Mouse (Mus musculus) brain, adult 2 months (tissue): ENCODE results near the gene Trim38.
A peak's percentile ranks its signal among the peaks of the same experiment; 100 is the strongest.

Source experiments
- DNase-seq: peaks from one replicate; pipeline ENCODE4 v3.0.0; 2011; ENCODE audit warnings: low read depth, low spot score

Trim38 gene

GRCm38 (mm10) chr13:23761871-23762821, 7.6 kb upstream of the Trim38 start, which contains the start of gene Hist1h3a:
Gene Hist1h3a, minus strand, starts transcription at chr13:23762386.
- DNase-seq: peak; percentile 95

- no peak for DNase-seq
These were observed 6.5 kb upstream of the Trim38 start for GRCm38 (mm10) chr13:23763242-23763585.

- peak; percentile 96 for DNase-seq
These were observed 6.0 kb upstream of the Trim38 start, which contains the start of gene Hist1h1a for GRCm38 (mm10) chr13:23763586-23764323. Gene Hist1h1a, plus strand, starts transcription at chr13:23763666.

- no peak for DNase-seq
These were observed 5.2 kb upstream of the Trim38 start for GRCm38 (mm10) chr13:23764324-23765171.

DNA sequence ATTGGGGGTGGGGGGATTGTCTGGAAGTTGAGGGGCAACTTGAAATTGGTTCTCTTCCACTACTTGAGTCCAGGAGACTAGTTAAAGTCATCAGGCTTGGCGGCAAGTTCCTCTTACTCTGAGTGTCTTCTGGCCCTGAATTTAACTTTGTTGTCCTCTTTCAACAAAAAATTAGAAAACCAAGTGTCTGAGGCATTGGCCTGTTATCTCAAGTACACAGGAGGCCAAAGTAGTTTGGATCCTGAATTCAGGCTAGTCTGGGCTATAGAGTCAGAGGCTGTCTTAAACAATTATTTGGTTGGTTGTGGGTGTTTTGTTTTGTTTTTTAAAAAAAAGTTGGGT, 4.6 kb upstream of the Trim38 start:
- DNase-seq: no peak

DNA sequence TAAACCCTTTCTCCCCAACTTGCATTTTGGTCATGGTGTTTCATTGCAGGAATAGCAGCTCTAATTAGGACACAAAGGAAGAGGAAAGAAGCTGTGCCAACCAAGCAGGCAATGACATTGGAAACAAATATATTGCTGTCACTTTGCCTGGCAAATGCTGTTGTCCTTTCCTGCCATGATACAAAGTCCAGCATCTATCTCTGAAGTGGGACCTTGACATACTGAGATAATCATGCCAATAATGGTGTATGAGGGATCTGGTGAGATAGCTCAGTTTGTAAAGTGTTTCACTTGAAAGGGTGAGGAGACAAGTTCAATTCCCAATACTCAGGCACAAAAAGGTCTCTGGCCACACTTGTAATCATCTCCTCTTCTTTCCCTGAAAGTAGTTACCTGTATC, 2.9 kb upstream of the Trim38 start:
- no peak for DNase-seq

GRCm38 (mm10) chr13:23768834-23769397, 797 bp upstream of the Trim38 start:
- no peak for DNase-seq

GRCm38 (mm10) chr13:23772561-23773313, 3.0 kb downstream of the Trim38 start:
- DNase-seq: peak; percentile 73

DNA sequence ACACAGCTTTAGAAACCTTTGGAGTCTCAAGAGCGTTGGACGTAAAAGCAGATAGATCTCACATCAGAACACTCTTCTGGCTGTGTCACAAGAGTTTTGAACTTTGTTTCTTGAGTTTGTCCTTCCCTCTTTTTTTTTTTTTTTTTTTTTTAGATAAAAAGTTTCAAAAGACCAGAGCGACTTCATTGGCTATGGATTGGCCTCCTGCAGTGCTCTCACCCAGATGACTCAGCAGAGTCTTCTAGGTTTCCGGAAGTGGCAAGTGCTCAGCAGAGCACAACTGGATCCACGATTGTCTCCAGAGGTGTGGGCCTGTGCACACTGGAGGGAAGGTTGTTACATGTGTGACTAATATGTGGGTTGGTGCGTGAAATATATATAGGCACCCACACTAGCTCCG, 8.6 kb downstream of the Trim38 start:
- DNase-seq: no peak

DNA sequence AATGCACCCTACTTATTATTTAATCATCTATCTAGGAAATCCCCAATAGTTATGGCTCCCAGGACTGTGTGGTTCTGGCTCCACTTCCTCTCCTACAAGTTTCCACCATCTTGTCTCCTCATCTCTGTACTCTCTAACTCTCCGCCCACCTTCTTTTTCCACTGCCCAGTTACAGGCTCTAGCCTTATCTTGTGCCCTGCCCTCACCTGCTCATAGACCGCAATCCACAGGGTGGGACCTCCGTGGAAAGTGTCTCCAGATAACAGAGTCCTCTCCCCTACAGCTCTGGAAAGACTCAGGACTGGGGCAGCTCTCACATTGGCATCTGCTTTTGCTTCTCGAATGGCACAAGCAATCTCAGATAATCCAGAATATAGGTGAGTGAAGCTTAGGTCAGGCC, 9.3 kb downstream of the Trim38 start:
- DNase-seq: no peak

- peak; percentile 75 for DNase-seq
These were observed 22.8 kb downstream of the Trim38 start for GRCm38 (mm10) chr13:23792520-23792919.

DNA sequence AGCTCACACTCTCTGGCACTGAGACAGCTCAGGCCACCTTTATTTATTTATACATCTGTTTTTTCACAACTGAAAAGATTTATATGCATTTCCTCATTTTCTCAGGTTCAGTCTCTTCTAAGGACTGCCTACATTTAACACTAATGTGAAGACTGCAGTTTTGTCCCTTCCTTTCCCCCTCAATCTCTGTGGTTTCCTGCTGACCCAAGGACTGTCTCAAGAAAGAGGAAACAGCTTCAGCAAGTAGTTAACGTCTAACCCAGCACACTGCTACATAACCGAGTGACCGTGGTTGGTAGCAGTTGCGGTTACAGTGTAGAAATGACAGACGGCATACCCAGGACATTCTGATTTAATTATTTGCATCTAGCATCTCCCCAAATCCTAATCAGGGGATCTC, 29.7 kb downstream of the Trim38 start:
- DNase-seq: no peak

DNA sequence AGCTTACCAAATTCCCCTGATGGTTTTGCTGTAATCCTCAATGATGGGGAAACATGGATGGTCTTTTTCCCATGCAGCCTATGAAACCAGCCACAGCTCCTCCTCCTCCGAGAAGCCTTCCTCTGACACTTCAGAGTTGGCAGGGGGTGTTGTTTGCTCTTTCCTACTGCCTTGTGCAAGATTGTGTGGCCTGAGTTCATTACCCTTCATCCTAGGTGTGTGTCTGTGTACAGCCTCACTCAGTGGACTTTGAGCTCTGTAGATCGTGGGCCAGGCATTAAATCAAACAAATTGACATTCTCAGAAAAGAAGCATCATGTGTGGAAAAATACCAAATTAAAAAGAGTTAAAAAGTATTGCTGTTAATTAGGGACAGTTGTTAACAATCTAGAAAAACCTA, 34.8 kb downstream of the Trim38 start:
- DNase-seq: no peak

GRCm38 (mm10) chr13:23806422-23807052, 36.8 kb downstream of the Trim38 start, which contains the start of gene Slc17a2:
Gene Slc17a2, plus strand, starts transcription at chr13:23806993.
- DNase-seq: no peak

- DNase-seq: no peak
These were observed 46.4 kb downstream of the Trim38 start for GRCm38 (mm10) chr13:23816148-23816547.

DNA sequence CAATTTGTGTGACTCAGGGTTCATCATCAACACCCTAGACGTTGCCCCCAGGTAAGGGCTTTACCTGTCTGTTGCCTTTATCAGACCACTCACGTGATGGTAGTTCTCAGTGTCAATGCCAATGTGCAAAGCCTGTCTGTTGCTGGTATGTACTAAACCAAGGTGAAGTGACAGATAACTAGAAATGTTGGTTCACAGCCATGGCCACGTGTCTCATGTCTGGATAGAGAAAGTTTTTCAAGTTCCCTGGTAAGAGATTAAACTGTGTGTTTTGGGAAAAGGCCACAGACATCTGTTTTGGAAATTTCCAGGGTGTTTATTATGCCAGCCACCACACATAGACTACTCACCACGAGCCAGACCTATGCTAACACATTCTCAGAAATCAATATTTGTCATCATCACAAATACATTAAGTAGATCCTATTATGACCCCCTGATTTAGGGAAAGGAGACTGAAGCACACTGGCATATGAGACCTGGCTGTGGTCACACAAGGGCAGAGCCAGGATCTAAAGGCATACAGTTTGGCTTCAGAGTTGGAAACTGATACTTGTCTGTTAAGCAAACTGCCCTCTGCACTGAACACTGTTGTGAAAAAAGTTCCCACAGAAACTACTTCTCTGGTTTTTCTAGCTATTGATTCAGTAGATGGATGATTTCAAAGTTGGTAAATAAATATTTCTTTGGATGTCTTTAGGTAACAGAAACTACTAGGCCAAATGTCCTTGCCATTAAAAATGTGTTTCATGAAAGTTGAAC, 50.6 kb downstream of the Trim38 start:
- no peak for DNase-seq

DNA sequence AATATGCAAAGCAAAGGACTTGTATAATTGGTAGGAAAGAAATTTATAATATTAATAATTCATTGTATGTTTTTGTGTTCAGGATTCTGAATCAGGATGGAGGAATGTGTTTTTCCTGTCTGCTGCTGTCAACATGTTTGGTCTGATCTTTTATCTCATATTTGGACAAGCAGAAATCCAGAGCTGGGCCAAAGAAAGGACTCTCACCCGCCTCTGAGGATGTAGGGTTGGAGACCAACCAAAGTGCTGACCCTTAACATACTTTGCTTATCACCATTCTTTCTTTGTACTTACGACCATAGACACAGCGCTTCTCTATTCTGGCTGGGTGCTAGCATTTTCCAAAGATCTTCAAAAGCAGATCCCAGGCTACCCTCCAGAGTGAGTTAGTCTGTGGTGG, 52.5 kb downstream of the Trim38 start:
- DNase-seq: no peak

GRCm38 (mm10) chr13:23826606-23827005, 56.9 kb downstream of the Trim38 start:
- no peak for DNase-seq

DNA sequence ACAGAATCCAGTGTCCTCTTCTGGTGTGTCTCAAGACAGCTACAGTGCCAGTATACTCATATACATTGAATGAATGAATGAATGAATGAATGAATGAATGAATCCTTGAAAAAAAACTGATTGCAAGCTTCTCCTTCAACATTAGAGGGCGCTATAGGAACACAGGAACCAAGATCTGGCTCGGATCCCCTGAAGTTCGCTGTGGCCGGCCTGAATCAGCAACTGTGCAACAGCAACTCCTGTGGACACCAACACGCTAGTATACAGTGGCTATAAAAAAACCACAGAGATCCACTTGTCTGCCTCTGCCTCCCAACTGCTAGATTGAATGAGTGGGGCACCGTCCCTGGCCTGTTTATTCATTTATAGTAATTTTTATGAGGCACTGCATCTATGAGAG, 63.3 kb downstream of the Trim38 start:
- peak; percentile 69 for DNase-seq
